Mouse (Mus musculus) common myeloid progenitor, adult 5-6 weeks (primary cell): ENCODE results near the gene Lce6a. TPM values are rescaled to one million over a fixed set of nuclear protein-coding genes. Genes with fewer than 3 reads are reported as not detected.
A peak's percentile ranks its signal among the peaks of the same experiment; 100 is the strongest.

Experiments used
- ATAC-seq: replicated peaks from 2 replicates; pipeline ENCODE4 v1.8.0; 2016; ENCODE audit warnings: low read depth, mild to moderate bottlenecking, moderate TSS enrichment, inconsistent platforms; ENCODE audit not compliant: poor library complexity, severe bottlenecking
- total RNA-seq: library from RNA; stranded (forward); fragments of 200-1000, 187-1606 nt; gene quantifications from 2 replicates; pipeline ENCODE4 v1.2.3, GENCODE M21; 2017

Gene Lce6a
- not detected in 2 replicates for total RNA-seq

- no peak for ATAC-seq
Observed at GRCm38 (mm10) chr3:92621560-92621959, at the start of gene Lce6a. Gene Lce6a (minus strand): TSS chr3:92621660.

- ATAC-seq = no peak
Observed at GRCm38 (mm10) chr3:92670215-92670614, 48.8 kb upstream of the Lce6a start, which contains the start of gene Lce1a2. Gene Lce1a2 (minus strand): TSS chr3:92670315.

- no peak for ATAC-seq
Observed at GRCm38 (mm10) chr3:92656826-92657225, 35.4 kb upstream of the Lce6a start, which contains the start of gene Lce1b. Gene Lce1b (minus strand): TSS chr3:92656926.

GRCm38 (mm10) chr3:92648207-92648606 lies 26.7 kb upstream of the Lce6a start, which contains the start of gene Lce1a1:
Gene Lce1a1 (minus strand): TSS chr3:92648307.
- ATAC-seq = no peak

GRCm38 (mm10) chr3:92639854-92640253 lies 18.4 kb upstream of the Lce6a start:
- no peak for ATAC-seq

- ATAC-seq = no peak
Observed at GRCm38 (mm10) chr3:92638653-92638991, 17.2 kb upstream of the Lce6a start.

GRCm38 (mm10) chr3:92637745-92638652 lies 16.5 kb upstream of the Lce6a start:
- no peak for ATAC-seq

- ATAC-seq = no peak
Observed at GRCm38 (mm10) chr3:92609804-92610203, 11.7 kb downstream of the Lce6a start.

GRCm38 (mm10) chr3:92607392-92607791 lies 14.1 kb downstream of the Lce6a start, which contains the start of gene 2210017I01Rik:
Gene 2210017I01Rik (minus strand): TSS chr3:92607492.
- ATAC-seq = no peak

GRCm38 (mm10) chr3:92602169-92602568 lies 19.3 kb downstream of the Lce6a start:
- 0 out of 2 replicates have a peak, but pooled peaks have one; percentile 56 for ATAC-seq

- ATAC-seq = no peak
Observed at GRCm38 (mm10) chr3:92600456-92600855, 21.0 kb downstream of the Lce6a start.

- ATAC-seq = no peak
Observed at GRCm38 (mm10) chr3:92599973-92600372, 21.5 kb downstream of the Lce6a start.

GRCm38 (mm10) chr3:92598429-92598828 lies 23.0 kb downstream of the Lce6a start:
- no peak for ATAC-seq

GRCm38 (mm10) chr3:92588858-92589257 lies 32.6 kb downstream of the Lce6a start, which contains the start of gene Smcp:
Gene Smcp (minus strand): TSS chr3:92588997.
- no peak for ATAC-seq

- ATAC-seq = no peak
Observed at GRCm38 (mm10) chr3:92587190-92587589, 34.3 kb downstream of the Lce6a start.

GRCm38 (mm10) chr3:92585055-92585454 lies 36.4 kb downstream of the Lce6a start:
- ATAC-seq = no peak

GRCm38 (mm10) chr3:92583164-92583826 lies 38.2 kb downstream of the Lce6a start:
- ATAC-seq = no peak

GRCm38 (mm10) chr3:92579508-92579907 lies 42.0 kb downstream of the Lce6a start:
- no peak for ATAC-seq

- no peak for ATAC-seq
Observed at GRCm38 (mm10) chr3:92578652-92579413, 42.6 kb downstream of the Lce6a start.

GRCm38 (mm10) chr3:92573449-92574041 lies 47.9 kb downstream of the Lce6a start, which contains the start of gene Ivl:
Gene Ivl (minus strand): TSS chr3:92573735.
- ATAC-seq = 0 out of 2 replicates have a peak, but pooled peaks have one; percentile 32
